Mouse (Mus musculus): ENCODE data around the gene Leprot.

DNA sequence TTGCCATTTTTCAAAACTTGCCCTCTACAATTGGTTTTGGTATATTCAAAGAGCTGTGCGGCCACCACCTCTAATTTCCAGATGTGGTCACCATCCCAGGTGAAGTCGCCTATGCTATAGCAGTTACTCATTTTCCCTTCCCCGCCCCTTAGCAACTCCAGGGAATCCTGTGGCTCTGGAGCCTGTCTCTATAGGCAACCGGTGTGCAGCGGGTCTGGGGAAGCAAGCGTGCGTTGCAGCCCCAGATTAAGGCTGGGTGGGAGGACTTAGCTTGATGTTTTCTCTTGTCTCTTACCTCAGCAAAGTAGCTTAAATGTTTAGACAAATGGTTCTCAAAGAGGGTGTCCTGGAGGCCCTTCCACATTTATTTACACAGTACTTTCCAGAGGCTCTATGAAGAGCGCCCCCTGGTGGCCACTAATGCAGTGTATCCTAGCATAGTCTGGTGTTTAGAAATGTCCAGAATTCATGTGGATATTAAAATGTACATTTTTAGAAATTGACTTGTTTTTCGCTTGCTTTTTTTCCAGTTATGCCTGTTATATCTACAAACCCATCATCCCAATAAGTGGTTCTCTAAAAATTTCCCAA is 16.7 kb downstream of the Leprot start:
- TF ChIP-seq POLR2A (IDR thresholded peaks at IDR 0.05; ENCODE audit: control insufficient read depth, extremely low read depth, insufficient read depth, low read length, poor library complexity) (no peak), CTCF (IDR thresholded peaks at IDR 0.05; ENCODE audit: borderline replicate concordance, control insufficient read depth, extremely low read depth, insufficient read depth, low read length, poor library complexity) (peak; percentile 45; the same call in 1 of the 2 replicates)
